Mouse (Mus musculus): ENCODE data around the gene Gjd3.
"Not testable (repeated sequence)": the region's sequence is repeated elsewhere in the genome, so short reads cannot be mapped to it uniquely, and the experiment has no call there.

Gjd3 gene

GRCm38 (mm10) chr11:98982773-98983133 is at the start of gene Gjd3:
Gjd3 (minus strand) TSS chr11:98983016.
- no peak for DNase-seq (ENCODE audit: low spot score)

DNA sequence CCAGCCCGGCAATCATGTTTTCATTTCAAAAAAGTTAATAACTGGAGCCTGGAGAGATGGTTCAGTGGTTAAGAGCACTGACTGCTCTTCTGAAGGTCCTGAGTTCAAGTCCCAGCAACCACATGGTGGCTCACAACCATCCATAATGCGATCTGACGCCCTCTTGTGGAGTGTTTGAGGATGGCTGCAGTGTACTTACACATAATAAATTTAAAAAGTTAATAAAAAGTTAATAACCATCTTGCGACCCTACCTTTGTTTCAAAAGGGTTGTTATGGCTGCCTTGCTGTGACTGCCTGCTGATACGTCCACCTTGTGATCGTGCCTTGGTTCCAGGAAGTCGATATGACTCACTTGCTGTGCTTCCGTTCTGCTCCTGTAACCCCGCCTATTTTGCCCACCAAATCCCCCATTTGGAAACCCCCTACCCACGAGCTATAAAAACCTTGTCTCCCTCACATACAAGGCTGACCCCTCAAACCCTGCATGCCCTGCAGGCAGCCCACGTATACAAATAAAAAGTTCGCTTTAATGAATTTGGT is 44.2 kb upstream of the Gjd3 start:
- no peak for DNase-seq (ENCODE audit: low spot score)

GRCm38 (mm10) chr11:99025878-99026277 is 43.1 kb upstream of the Gjd3 start:
- DNase-seq (ENCODE audit: low spot score) = no peak

DNA sequence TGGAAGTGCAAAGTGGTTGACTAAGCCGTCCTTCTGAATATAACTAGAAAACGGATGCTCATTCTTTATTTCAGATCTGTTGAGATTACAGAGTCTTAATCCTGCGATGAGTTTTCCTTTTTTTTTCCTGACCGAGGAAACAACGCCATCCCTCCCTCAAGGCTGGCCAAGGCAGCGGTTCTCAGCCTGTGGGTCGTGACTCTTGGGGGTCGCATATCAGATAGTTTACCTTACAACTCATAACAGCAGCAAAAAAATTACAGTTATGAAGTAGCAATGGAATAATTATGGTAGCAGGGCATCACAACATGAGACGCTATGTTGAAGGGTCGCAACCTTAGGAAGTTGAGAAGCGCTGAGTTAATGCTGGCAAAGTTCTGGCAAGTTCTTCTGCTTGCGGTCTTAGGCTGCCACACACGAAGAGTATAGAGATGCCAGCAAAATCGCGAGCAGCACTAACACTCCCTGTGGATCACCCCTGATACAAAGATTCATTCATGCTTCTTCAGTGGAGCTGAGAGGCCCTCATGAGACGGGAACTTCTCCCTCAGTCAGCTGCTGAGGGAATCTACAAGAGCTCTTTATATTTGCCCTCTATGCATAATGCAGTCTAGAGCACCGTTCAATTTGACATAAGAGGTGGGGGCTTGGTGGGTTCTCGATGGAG is 41.8 kb upstream of the Gjd3 start:
- no peak for DNase-seq (ENCODE audit: low spot score)

DNA sequence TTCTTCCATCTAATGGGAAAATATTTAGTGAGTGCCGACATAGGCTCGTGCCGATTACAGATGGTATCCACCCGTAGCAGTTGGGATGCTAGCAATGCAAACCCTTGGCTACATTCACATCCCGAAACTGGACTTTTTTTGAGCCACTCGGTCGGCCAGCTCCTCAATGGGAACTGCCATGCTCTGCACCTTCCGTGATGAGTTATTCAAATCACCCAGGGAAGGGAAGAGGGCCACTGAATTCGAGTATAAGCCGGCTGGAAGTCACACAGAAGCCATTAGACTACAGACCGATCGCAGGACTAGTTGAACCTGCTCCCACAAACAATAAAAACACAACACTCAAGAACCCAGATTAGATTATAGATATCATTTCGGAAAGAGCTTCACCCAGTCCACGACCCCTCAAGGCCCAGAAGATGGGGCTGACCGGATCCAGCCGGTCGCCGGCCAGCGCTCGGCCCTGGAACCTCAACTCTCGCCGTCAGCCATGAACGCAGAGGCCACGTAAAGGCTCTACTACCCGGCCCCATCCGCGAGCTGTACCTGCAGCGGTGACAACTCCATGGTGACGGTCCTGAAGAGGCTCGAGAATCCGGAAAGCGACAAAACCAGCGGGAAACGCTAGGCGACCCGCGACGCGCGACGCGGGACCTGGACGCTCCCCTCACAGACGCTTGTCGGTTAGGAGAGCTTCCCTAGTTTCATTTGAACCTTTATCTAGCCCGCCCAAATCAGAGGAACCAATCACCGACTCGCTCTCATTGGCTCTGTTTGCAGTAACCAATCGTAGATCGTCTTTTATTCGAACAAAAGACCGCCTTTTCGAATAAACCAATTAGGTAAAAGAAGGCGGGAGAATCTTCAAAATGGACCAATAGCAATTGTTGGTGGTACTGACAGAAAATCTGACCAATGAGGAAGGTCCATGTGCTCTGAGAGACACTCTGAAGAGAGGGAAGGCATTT is 41.0 kb upstream of the Gjd3 start, which contains the start of gene Top2a:
TSS of gene Top2a (minus strand) at position 690 of the 968 bp plus-strand sequence.
- peak; percentile 100 for DNase-seq (ENCODE audit: low spot score)

GRCm38 (mm10) chr11:99023094-99023493 is 40.3 kb upstream of the Gjd3 start:
- no peak for DNase-seq (ENCODE audit: low spot score)

- no peak for DNase-seq (ENCODE audit: low spot score)
Measured at GRCm38 (mm10) chr11:99022384-99022933, 39.6 kb upstream of the Gjd3 start.

GRCm38 (mm10) chr11:99019844-99020243 is 37.0 kb upstream of the Gjd3 start:
- DNase-seq (ENCODE audit: low spot score) = no peak

- no peak for DNase-seq (ENCODE audit: low spot score)
Measured at GRCm38 (mm10) chr11:99013856-99014255, 31.0 kb upstream of the Gjd3 start.

DNA sequence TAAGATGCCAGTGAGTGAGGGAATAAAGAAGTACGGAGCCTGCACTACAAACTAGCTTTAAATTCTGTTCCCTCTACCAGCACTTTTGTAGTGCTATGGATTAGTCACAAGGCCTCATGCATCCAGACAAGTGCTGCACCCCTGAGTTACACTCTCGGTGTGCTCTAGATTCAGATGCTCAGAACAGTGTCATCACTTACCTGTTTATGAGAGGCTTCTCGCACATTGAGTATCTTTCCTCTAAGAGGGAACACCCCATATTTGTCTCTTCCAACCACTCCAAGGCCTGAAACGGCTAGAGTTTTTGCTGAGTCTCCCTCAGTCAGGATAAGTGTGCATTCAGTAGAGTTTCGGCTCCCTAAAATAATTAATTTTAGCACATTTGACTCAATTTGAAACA is 27.9 kb upstream of the Gjd3 start:
- DNase-seq (ENCODE audit: low spot score) = no peak

DNA sequence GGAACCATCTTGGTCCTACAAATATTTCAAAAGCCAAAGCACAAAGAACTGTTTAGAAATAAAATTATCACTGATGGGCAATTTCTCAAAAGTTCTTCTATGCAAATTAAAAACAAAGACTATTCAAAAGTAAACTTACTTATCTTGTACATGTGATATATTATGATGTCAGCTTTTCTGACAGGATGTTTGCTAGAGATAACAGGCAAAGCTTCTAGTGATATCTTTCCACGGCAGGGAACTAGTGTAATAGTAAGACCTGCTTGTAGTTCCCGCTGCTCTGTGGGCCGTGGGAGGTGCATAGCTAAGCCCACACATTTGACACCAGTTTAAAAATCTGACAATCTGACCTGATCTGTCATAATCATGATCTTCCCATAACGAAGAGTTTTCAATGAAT is 27.3 kb upstream of the Gjd3 start:
- DNase-seq (ENCODE audit: low spot score) = no peak

- no peak for DNase-seq (ENCODE audit: low spot score)
Measured at GRCm38 (mm10) chr11:99006788-99007187, 24.0 kb upstream of the Gjd3 start.

DNA sequence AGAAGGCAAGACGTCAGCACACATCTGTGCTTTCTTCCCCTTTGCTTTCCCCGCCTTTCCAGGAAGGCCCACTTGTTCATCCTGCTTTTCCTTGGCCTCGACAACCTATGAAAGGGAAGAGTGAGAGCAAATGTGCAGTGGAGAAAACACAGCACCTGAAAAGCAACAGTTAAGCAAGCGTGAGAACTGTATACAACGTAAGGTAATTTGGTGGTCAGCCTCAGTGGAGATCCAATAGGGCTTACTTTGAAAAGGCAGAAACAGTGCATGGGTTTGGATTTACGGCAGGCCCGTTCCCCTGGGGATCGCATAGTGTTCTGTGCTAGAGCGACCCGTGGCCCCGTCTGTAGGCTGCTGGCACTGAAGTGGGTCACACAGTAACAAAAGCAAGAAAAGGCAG is 16.4 kb upstream of the Gjd3 start:
- DNase-seq (ENCODE audit: low spot score) = no peak

- no peak for DNase-seq (ENCODE audit: low spot score)
Measured at GRCm38 (mm10) chr11:98998776-98999175, 16.0 kb upstream of the Gjd3 start.

- DNase-seq (ENCODE audit: low spot score) = no peak
Measured at GRCm38 (mm10) chr11:98997659-98998058, 14.8 kb upstream of the Gjd3 start.

DNA sequence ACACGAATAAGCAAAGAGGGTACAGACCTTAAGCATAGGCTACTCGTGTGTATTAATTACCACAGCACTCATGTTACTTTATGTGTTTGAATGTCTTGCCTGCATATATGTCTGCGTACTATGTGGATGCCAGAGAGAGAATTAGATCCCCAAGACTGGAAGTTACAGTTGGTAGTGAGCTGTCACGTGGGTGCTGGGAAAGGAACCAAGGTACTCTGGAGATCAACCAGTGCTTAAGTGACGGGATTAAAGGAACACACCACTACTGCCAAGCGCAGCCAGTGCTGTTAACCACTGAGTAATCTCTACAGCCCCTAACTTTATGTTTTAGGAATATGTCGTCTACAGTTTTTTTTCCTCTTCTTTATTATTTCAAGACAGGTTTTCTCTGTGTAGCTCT is 13.2 kb upstream of the Gjd3 start:
- no peak for DNase-seq (ENCODE audit: low spot score)

- DNase-seq (ENCODE audit: low spot score) = no peak
Measured at GRCm38 (mm10) chr11:98990866-98991265, 8.1 kb upstream of the Gjd3 start.

GRCm38 (mm10) chr11:98988260-98988659 is 5.4 kb upstream of the Gjd3 start:
- not testable (repeated sequence) for DNase-seq (ENCODE audit: low spot score)

- no peak for DNase-seq (ENCODE audit: low spot score)
Measured at GRCm38 (mm10) chr11:98985542-98985941, 2.7 kb upstream of the Gjd3 start.

- DNase-seq (ENCODE audit: low spot score) = no peak
Measured at GRCm38 (mm10) chr11:98983551-98983950, 735 bp upstream of the Gjd3 start.

DNA sequence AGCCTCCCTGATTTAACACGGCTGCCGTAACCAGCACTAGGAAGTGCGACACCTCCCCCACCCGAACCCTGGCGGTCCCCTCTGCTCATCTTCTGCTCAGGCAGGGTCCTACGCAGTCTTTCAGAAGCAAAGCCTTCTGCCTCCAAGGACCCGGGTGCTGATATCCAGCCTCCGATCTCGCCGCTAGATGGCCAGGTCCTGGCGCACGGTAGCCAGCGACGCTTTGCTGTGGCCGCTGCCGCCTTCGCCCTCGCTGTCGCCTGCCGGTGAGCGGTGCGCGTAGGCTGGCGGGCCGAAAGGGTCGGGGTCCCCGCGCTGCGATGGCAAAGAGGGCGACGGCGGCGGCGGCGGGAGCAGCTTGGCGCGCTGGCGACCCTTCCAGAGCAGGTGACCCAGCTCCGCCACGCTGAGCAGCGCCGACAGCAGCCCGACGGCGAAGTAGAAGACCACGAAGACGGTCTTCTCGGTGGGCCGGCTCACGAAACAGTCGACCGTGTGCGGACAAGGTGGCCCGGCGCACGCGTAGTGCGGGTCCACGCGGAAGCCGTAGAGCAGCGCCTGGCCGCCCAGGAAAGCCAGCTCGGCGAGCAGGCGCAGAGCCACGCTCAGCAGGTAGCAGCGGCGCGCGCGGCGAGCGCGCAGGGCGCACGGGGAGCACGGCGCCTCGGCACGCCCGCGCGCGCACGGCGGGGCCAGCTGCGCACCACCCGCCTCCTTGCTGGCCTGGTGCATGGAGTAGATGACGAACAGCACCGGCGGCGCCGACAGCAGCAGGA is 631 bp downstream of the Gjd3 start:
- DNase-seq (ENCODE audit: low spot score) = no peak
